Mouse (Mus musculus): ENCODE measurements at regions not wholly inside any gene's neighbourhood (a gene's known extent, or its start where the extent isn't known, plus 50 kb on each side); places are given as distances from the start of the nearest gene placed in this dataset.

- TF ChIP-seq MAX (IDR thresholded peaks at IDR 0.05; ENCODE audit: low read depth) (no peak), USF1 (IDR thresholded peaks at IDR 0.05; ENCODE audit: low read depth) (no peak), MYOD1 (IDR thresholded peaks at IDR 0.05; ENCODE audit: control insufficient read depth in 1 of 3, insufficient read length in 2 of 3, low read depth in 2 of 3) (no peak), TCF12 (IDR thresholded peaks at IDR 0.05; ENCODE audit: insufficient read depth, poor library complexity, severe bottlenecking) (no peak), POLR2A (IDR thresholded peaks at IDR 0.05; ENCODE audit: insufficient read length, low read depth) (no peak), CEBPB (IDR thresholded peaks at IDR 0.05; ENCODE audit: insufficient read depth, poor library complexity, severe bottlenecking) (no peak), E2F4 (IDR thresholded peaks at IDR 0.05; ENCODE audit: insufficient read depth) (no peak), POLR2AphosphoS2 (IDR thresholded peaks at IDR 0.05; ENCODE audit: insufficient read length, low read depth) (no peak)
Observed at GRCm38 (mm10) chr3:21739720-21740119, 336.7 kb upstream of the Tbl1xr1 start.
